Mouse (Mus musculus): ENCODE measurements at regions not wholly inside any gene's neighbourhood (a gene's known extent, or its start where the extent isn't known, plus 50 kb on each side); places are given as distances from the start of the nearest gene placed in this dataset.

GRCm38 (mm10) chr7:58230162-58230681 lies 425.7 kb upstream of the Atp10a start:
- no peak for TF ChIP-seq ZNF384 (IDR thresholded peaks at IDR 0.05; ENCODE audit: low read depth, low read length)
- no peak for TF ChIP-seq ZC3H11A (IDR thresholded peaks at IDR 0.05; ENCODE audit: borderline replicate concordance, low read depth, low read length)
- no peak for DNase-seq (ENCODE audit: low read depth, low spot score)
- Histone ChIP-seq H3K4me1 (ENCODE audit: control insufficient read depth in 2 of 2, insufficient read depth in 2 of 2, low read length in 2 of 2, poor library complexity in 1 of 2) (peaks cover 0 to 5% of the 10 kb centered on the region in 2 experiments; a peak in 3 of 4 replicates), H3K4me3 (ENCODE audit: insufficient read depth in 1 of 2, low read depth in 1 of 2, low read length in 2 of 2, poor library complexity in 1 of 2, severe bottlenecking in 1 of 2) (no peak overlapping the region), H3K9me3 (ENCODE audit: control insufficient read depth, insufficient read depth, low read depth, low read length) (no peaks in the 10 kb centered on the region), H3K27ac (ENCODE audit: insufficient read depth, low read depth, low read length, poor library complexity, severe bottlenecking) (no peak overlapping the region), H3K9ac (ENCODE audit: insufficient read depth, low read depth, low read length, poor library complexity, severe bottlenecking) (no peak overlapping the region), H3K36me3 (ENCODE audit: control insufficient read depth, insufficient read depth, low read length, poor library complexity, severe bottlenecking) (no peaks in the 10 kb centered on the region)
- in situ Hi-C loops (cut with MboI; ENCODE audit: low sequenced_read_pairs in 2 of 2, unreplicated experiment in 2 of 2), result no loop called here

DNA sequence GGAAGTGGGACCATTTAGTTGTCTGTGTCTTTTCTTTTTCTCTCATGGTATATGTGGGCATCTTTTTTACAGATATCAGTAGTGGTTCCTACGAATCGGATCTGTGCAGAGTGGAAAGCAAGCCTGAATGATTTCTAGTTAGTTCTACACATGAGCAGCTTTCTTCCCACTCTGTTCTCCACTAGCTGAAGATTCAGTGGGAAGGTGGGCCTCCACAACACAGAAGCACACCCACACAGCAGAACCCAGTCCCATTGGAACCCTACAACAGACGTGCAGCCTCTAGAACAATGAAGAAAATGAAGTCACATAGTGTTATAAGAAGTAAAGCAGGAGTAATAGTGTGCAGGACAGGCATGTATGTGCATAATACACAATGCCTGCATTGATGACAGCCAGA lies 425.0 kb upstream of the Atp10a start:
- H3K9me3 ChIP-seq (ENCODE audit: control insufficient read depth, insufficient read depth, low read depth, low read length), result no peaks in the 10 kb centered on the region
- no peak overlapping the region for H3K4me3 ChIP-seq (ENCODE audit: insufficient read depth in 1 of 2, low read depth in 1 of 2, low read length in 2 of 2, poor library complexity in 1 of 2, severe bottlenecking in 1 of 2)
- no peak for DNase-seq (ENCODE audit: low read depth, low spot score)
- TF ChIP-seq ZC3H11A (IDR thresholded peaks at IDR 0.05; ENCODE audit: borderline replicate concordance, low read depth, low read length), result no peak
- no peak for TF ChIP-seq CHD2 (IDR thresholded peaks at IDR 0.05; ENCODE audit: low read depth, low read length)
- TF ChIP-seq HCFC1 (IDR thresholded peaks at IDR 0.05; ENCODE audit: borderline replicate concordance, insufficient read depth, low read length), result no peak
- TF ChIP-seq MAFK (IDR thresholded peaks at IDR 0.05; ENCODE audit: insufficient read depth, low read depth, low read length), result no peak
- no peak for TF ChIP-seq ZNF384 (IDR thresholded peaks at IDR 0.05; ENCODE audit: low read depth, low read length)
- no peak overlapping the region for H3K27ac ChIP-seq (ENCODE audit: insufficient read depth, low read depth, low read length, poor library complexity, severe bottlenecking)
- H3K9ac ChIP-seq (ENCODE audit: insufficient read depth, low read depth, low read length, poor library complexity, severe bottlenecking), result no peak overlapping the region
- peaks cover 0 to 5% of the 10 kb centered on the region in 2 experiments; a peak in 3 of 4 replicates for H3K4me1 ChIP-seq (ENCODE audit: control insufficient read depth in 2 of 2, insufficient read depth in 2 of 2, low read length in 2 of 2, poor library complexity in 1 of 2)
- in situ Hi-C loops (cut with MboI; ENCODE audit: low sequenced_read_pairs in 2 of 2, unreplicated experiment in 2 of 2), result no loop called here
- H3K36me3 ChIP-seq (ENCODE audit: control insufficient read depth, insufficient read depth, low read length, poor library complexity, severe bottlenecking), result no peaks in the 10 kb centered on the region

DNA sequence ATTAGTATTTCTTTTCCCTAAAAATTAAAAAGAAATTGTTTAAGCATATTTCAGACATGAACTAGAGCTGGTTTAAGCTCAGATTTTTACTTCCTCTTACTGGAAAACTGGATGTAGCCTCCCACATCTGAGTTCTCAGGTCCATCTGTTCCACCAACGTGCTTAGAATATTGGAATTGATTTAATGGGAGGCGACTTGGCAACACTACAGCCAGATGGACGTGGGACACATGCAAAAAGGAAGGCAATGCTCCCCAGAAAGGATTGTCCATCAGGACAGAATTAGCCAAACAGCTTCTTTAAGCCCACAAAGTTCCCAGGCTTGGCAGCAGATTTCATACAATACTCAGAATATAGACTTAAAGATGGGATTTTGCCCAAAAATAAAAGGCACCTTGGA lies 408.7 kb upstream of the Atp10a start:
- DNase-seq (ENCODE audit: low read depth, low spot score), result no peak
- H3K4me3 ChIP-seq (ENCODE audit: insufficient read depth in 1 of 2, low read depth in 1 of 2, low read length in 2 of 2, poor library complexity in 1 of 2, severe bottlenecking in 1 of 2), result no peak overlapping the region
- no peaks in the 10 kb centered on the region for H3K9me3 ChIP-seq (ENCODE audit: control insufficient read depth, insufficient read depth, low read depth, low read length)
- no peak for TF ChIP-seq ZNF384 (IDR thresholded peaks at IDR 0.05; ENCODE audit: low read depth, low read length)
- no peak for TF ChIP-seq MAFK (IDR thresholded peaks at IDR 0.05; ENCODE audit: insufficient read depth, low read depth, low read length)
- no peak for TF ChIP-seq ZC3H11A (IDR thresholded peaks at IDR 0.05; ENCODE audit: borderline replicate concordance, low read depth, low read length)
- H3K27ac ChIP-seq (ENCODE audit: insufficient read depth, low read depth, low read length, poor library complexity, severe bottlenecking), result no peak overlapping the region
- no peak overlapping the region for H3K9ac ChIP-seq (ENCODE audit: insufficient read depth, low read depth, low read length, poor library complexity, severe bottlenecking)
- H3K4me1 ChIP-seq (ENCODE audit: control insufficient read depth in 2 of 2, insufficient read depth in 2 of 2, low read length in 2 of 2, poor library complexity in 1 of 2), result no peaks in the 10 kb centered on the region
- in situ Hi-C loops (cut with MboI; ENCODE audit: low sequenced_read_pairs in 2 of 2, unreplicated experiment in 2 of 2), result no loop called here
- H3K36me3 ChIP-seq (ENCODE audit: control insufficient read depth, insufficient read depth, low read length, poor library complexity, severe bottlenecking), result no peaks in the 10 kb centered on the region

Data from ES-E14 (cell line).